Mouse (Mus musculus) lung, postnatal 36 days (tissue): ENCODE results near the gene Gm37240.

Experiments used
- DNase-seq: peaks from one replicate; pipeline ENCODE4 v3.0.0; 2022; ENCODE audit warnings: mixed read lengths

The Gm37240 gene

DNA sequence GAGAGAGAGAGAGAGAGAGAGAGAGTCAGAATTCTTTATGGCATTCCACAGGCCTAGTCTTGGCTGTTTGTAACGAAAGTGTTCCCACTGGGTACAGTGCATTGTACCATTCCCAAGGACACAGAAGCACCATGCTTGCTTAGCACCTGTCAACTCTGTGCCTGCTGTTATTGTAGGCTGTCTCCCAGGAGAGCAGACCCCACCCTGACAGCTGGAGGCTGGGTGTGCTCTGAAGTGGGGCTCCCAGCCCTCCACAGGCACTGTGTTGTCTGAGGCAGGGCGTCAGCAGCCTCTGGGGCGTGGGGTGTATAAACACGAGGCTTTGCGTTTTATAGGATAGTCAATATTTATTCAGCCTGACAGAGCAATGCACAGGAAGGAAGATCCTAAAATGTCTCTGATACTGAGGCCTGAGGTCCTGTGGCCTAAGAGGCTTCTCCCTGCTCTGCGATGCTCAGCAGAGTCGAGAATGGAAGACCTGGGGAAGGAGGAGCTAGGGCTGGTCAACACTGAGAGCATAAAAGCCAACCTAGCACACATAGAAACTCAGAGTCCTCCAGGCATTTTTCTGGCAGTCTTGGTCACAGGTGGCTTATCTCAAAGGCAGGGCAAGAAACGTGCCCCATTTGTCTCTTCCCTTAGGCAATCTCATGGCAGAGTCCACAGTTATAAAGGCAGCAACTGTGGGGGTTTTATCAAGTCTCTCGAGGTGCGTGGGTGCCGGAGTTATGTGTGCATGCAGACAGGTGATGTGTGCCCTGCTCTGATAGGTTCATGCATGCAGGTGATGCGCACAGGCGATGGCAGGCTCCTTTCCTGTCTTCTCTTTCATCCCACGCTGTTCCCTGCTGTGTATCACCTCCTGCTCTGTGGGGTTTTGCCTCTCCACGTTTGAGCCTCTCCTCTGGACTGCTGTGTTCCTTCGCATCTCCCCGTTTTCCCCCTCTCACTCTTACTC lies 677.2 kb downstream of the Gm37240 start:
- no peak for DNase-seq

DNA sequence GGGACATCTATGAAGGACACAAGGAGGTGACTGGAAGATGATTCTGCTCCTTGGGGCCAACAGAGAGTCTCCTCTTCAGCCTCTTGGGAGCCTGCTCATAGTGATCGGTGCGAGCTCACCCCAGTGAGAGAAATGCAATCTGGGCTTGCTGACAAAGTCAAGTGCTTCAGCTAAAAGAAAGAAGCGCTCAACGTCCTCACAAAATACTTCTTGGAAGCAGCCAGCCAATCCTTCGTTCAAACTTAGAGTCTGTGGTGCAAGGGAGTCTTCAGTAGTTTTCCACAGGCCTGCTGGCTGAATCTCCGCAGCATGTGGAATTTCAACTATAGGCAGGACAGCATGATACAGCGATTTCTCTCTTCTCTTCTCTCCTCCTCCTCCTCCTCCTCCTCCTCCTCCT lies 680.8 kb downstream of the Gm37240 start:
- no peak for DNase-seq

DNA sequence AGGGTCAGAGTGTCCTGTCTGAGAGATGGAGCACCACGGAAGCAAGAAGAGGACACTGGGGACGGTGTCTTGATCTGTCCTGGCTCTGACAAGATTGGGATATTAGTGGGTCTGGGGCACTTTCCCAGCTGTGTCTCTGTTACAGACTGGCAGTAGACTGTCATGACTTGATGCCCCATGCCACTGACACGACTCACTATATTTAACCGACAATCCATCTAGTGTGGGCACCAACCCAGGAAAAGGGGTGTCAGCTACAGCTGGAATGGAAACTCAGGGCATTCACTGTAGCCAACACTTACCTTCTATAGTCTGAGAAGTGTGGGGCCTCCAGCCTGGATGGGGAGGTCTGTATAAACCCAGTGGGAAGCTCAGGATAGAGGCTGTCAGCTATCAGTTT lies 681.4 kb downstream of the Gm37240 start:
- DNase-seq: no peak

DNA sequence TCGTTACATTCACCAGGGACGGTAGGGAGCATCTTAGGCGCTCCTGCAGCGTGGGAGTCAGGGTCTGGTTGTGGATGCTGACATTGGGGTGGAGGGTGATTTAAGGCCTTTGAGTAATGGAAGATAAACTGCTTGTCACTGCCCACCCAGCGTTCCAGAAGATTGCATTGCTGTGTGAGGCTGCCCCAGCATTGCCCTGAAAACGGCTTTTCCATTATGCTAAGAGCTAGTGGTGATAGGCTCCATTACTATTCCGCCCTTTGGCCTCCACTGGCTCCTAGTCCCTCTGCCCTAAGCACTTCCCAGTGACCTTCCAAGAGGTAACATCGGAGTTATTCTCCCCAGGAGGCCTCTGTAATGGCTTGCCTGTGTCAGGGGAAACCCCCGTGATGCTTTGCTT lies 683.7 kb downstream of the Gm37240 start:
- DNase-seq: no peak

DNA sequence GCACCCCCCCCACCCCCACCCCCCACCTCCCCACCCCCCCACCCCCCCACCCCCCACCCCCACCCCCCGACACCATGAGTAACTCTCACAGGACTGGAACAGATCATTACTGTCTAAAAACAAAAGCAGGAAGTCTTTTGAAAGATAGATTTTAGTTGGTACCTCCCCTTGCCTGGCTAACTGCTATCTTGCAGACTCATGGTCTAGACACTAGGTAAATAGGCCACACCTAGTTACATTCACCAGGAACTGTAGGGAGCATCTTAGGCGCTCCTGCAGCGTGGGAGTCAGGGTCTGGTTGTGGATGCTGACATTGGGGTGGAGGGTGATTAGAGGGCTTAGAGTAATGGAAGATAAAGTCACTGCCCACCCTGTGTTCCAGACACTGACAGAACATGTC lies 684.6 kb downstream of the Gm37240 start:
- DNase-seq: no peak

DNA sequence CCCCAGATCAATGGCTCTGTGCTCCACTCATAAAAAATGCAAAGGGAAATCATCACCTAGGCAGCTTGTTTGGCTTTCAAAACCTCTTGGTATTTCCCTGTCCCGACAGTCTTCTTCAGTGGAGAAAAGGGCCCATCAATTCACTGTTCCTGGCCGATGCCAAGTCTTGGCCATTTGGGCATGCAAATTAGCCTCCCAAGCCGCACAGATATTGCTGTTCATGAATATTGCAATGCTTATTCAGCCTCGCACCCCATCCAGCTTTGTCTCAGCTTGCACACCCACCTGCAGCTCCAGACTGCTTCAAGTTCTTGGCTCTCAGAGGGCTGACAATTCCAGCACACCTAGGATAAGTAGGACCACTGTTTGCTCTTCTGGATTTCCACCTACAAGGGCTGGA lies 685.5 kb downstream of the Gm37240 start:
- no peak for DNase-seq

DNA sequence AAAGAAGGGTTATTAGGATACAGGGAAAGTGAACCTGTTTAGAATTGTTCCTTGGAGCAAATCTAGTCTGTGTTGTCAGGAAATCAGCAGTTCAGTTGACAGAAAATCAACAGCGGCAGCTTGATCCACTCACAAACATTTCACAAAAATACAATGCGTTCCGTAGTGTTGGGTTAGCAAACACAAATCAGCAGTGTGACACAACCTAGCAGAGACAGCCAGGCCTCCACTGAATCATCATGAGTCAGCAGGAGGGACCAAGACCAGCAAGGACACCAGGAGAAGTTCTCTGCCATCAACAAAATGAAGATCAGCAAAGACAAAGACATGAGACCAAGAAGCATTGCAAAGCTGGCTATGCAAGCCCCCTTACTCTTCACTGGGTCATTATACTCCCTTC lies 688.8 kb downstream of the Gm37240 start:
- no peak for DNase-seq

DNA sequence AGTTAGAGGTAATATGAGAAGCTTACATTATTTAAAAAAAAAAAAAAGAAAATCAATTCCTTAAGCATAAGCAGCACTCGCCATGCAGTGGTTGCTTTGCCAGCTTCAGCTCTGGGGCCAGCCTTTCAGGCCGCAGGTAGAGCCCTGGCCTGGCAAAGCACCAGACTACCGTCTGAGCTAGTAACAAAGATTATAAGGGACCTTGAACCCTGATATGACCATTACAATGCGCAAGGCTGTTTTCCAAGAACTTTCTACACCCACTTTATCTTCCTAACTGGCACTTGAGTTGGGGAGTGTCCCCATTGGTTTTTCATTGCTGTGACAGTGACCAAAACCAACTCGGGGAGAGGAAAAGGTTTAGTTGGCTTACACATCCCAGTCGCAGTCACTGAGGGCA lies 690.2 kb downstream of the Gm37240 start:
- no peak for DNase-seq

DNA sequence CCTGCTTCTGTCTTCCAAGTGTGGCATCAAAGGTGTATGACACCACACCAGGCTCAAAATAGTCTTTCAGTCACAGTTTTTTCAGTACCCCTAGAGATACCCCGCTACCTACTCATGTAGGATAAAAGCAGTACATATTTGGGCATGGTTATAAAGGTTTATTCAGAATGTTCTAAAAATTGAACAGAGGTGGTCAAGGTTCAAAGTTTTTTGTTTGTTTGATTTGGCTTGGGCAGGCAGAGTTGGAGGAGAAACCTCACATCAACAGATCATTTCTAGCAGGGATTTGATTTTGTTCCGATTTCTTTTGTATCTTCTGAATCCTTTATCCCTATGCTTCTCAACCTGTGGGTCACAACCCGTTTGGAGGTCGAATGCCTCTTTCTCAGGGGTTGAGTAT lies 690.7 kb downstream of the Gm37240 start:
- DNase-seq: no peak

DNA sequence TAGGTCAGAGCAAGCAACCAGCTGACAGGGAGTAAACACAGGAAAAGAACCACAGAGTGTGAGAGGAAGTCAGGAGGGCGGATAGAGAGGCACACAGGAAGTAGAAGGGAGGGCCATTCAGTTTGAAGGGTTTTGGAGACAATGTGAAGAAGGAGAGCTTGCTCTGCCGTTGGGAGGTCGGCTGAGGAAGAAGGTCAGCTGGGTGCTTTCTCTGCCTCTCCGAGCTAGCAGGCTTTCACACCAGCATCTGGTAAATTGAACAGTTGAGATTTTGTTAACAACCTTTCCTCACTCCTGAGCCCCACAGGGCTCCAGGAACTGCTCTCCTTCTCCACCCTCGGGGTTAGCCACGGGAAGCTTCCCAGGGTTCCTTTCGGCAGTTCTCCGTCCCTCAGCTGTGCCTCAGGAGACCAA lies 692.2 kb downstream of the Gm37240 start:
- DNase-seq: peak; percentile 69

DNA sequence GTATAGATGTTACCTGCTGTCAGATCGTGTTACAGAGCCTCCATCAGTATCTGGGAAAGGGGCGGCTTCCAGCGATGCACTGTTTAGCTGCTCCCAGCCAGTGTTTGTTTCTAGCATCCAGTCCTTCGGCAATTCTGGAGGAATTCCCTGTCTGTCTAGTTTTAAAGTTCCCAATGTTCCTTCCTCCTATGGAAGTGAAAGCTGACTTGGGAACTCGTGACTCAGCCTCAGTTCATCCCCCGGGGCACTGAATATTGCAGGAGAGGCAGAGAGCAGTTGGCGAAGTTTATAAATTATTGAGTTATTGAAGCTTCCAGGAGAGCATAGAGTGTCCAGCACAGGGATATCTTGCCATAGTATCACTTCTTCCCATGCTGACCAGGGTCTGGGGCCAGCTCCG lies 697.5 kb downstream of the Gm37240 start:
- DNase-seq: no peak

DNA sequence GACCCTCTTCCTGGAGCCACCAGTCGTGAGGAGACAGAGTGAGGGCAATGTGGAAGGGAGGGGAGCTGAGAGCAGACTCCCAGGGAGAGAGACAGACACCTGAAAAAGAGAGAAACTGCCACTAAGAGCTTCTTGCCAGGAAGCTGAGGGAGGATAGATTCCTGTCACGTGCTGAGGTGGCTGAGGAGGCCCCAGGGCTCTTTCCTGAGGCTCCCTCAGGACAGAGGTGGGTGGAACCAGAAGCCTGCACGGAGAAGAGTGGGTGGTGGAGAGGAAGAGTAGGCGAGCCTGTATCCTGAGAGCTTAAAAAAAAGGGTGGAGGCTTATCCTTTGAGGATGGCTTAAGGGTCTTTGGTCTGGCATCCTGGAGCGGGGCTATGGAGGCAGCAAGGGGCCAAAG lies 699.0 kb downstream of the Gm37240 start:
- DNase-seq: no peak

DNA sequence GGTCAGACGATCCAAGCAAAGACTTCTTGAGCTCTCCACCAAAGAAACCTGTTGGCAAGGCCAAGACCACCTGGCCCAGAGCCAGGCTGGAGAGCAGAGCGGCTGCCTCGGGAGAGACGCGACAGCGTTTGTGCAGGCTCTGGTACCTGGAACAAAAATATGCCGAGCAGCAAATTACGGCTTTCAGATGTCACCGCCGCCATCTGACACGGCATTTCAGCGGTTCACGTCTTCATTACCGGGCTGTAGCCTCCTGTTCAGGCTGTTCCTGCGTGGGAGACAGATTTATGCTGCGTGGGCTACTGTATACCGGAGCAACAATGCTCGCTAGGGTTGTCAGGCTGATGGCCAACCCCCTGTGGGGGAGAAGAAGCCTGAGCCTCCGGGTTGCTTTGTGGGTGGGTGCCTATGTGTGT lies 700.6 kb downstream of the Gm37240 start:
- peak; percentile 4 for DNase-seq

DNA sequence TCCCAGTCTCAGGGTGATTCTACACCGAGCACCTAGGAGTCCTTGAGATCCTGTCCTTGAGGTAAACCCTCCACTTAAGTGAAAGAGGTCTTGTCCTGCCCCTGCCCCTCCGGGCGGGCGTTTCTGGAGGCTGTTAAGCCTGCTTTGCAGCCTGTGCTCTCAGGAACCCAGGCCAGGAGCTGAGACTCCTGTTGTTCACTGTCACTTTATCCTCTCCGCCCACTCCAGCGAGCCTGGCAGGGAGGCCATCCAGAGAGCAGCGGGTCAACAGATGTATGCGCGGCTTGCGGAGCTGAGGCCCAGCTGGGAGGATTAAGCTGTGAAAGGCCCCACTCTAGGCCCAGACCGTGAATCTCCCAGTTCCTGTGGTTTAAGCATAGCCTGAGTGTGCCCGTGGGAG lies 701.5 kb downstream of the Gm37240 start:
- DNase-seq: peak; percentile 8

DNA sequence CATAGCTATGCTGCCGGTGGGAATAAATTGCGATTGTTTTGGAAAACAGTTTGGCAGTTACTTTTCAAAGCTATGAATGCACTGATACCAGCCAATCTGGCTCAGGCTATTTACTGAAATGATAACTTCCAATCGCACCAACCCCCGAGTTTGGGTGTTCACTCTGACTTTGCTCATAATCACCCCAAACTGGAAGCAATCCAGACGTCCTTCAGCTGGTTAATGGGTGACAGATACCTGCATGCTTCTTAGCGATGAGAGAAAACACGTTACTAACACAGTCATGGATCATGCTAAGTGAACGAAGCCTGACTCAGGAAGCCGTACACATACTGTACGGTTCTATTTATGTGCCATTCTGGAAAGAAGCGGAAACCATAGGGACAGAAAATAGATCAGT lies 702.4 kb downstream of the Gm37240 start:
- DNase-seq: no peak

DNA sequence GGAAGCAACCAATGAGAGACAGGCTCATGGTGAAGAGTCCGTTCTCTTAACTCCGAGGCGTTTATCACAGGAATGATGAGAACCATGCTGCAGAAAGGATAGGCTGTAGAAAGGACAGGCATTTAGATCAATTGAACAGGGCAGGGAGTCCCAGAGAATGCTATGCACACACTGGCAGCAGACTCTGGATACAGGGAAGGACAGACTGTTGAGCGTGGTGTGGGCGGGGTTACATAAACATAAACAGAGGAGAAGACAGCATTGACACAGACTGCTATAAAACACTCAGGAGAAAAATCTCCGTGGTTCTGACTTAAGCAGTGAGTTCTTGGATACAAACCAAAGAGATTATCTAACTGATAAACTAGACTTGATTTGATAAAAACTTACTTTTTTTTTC lies 703.2 kb downstream of the Gm37240 start:
- no peak for DNase-seq

DNA sequence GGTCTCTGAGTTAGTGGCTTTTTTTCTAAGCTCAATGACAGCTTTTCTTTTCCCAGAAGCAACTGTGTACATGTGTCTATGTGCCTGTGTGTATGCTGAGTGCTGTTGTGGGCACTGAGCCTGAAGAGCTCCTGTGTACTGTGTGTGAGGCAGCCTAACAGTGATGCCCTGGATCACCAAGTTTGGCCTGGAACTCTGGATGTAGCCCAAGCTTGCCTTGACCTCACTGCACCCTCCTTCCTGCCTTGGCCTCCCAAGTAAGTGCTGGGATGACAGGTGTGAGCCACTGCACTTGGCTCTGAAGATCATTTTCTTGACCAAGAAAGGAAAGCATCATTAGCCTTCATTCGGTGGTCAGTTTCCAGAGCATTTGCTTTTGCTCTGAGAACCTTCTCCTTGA lies 710.6 kb downstream of the Gm37240 start:
- DNase-seq: no peak

DNA sequence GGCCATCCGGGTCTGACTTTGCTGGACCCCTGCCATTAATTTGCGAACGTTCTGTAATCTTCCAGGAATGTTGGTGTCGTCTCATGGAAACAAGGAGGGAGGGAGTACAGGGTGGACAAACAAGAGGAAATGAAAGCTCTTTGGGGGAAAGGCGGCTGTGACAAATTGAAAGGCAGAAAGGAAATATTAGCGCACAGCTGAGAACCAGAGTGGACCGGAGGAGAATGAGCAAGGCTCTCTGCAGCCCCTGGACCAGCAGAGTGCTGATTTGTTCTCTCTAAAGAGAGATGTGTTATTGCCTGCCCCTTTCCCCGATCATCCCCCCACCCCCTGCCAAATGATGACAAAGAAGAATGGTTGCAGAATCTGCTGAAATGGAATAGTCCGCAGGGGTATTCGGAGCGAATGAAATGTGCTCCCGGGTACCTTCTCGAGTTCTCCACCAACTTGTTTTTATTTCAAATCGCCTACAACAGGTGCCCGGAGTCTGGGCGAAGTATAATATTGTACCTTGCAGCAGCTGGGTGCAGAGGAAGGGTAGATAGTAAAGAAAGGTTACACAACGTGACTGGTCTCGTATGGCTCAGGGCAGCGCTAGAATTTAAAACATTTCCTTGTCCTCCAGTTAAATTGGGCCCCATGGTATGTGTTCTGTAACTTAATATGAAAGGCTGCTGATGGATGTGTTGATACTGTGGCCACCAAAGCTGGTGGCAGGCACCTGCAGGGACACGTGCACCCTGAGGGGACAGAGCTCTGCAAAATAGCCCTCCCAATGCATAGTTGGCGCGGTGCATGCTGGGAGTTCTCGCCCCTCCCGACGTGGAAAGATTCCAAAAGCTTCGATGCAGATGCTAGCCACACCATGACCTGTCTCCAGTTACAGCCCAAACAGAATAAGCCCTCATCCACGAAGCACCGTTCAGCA lies 712.5 kb downstream of the Gm37240 start:
- DNase-seq: peak; percentile 8

DNA sequence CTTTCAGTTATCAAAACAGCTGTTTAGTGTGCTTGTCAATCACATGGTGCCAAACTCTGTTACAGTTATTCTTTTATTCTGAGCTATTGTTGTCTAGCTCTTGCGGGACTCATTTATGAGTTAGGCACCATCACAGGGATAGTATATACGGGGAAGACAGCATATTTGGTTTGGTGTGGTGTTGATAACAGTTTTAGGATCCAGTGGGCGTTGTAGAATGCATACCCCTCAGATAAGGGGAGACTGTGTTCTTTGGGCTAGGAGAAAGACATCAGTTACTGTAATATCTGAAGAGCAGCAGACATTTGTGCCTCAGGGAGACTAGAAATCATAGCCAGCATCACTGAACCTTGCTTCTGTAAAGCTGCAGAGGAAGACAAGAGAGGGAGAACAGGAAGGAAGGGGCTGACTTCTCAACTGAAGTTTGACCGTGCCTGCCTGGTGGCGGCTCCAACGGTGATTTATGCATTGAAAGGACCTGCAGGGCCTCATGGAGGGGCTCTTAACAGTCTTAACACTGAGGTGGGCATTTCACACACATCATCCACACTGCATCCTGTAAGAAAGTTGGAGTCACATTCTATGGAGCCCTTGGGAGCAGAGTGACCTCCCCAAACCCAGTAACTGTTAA lies 713.8 kb downstream of the Gm37240 start:
- DNase-seq: no peak

DNA sequence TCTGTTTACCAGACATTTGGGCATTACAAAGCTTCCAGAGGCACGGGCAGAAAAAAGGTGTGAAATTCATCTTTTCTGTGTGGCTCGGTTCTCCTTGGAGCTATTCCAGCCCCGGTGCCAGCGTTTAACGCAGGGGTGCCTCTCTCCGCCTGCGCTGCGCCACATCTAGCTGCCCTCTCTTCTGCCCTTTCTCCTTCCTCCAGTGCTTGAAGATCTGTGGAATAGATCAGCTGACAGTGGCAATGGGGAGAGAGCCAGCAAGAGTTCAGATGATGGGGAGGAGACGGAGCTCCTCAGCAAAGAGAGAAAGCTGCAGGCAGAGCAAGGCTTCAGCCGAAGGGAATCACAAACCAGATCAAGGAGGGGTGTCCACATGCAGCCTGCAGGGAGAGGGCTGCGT lies 714.8 kb downstream of the Gm37240 start:
- no peak for DNase-seq

DNA sequence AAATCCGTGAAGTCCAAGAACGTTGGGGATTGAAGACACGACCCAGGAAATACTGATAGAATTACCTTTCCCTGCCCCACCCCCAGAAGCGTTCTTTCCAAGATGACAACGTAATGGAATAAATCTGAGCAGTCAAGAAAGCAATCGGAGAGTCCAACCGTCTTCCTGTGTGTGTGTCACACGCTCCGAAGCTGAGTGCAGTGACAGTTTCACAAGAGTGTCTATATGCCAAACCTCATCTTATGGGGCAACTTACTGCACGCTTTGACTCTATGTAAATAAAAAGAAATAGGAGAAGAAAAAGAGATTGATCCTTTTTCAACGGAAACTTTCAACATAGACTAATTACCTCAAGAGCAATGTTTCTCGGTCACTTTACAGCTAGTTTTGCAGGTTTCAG lies 715.2 kb downstream of the Gm37240 start:
- no peak for DNase-seq

DNA sequence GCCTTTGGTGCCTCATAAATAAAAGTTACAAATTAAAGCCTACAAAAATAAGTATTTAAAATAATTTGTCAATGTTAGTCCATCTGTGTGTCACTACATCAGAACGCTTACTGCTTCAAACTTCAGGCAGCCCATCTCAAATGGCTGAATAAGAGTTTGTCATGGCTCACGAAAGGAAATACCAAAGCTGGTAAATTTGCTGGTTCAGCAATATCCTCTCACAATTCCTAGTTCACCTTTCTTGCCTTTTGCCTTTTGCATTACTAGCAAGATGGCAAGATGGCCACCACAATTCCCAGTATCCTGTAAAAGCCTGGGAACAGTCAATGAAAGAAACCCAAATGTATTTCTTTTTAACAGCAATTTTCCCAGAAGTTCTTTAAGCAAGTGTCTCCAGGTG lies 718.5 kb downstream of the Gm37240 start:
- no peak for DNase-seq

DNA sequence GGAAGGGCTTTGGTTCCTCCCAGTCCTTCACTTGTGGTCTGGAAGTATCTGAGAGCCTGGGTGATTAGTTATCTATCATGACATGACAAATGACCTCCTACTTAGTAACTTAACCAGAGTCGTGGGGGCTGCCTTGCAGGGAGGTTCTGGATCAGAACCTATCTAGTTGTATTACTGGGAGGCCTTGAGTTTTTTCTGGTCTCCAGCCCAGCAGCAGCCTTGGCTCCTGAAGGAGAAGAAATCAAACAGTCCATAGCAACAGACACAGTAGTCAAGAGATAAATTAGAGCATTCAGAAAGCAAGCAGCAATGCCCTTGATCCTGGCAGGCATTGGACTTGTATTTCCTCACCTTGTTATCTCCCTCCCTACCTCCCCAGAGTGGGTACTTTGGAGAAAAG lies 722.4 kb downstream of the Gm37240 start:
- DNase-seq: no peak
